Mouse (Mus musculus) heart, embryonic 14.5 days (tissue): ENCODE measurements around the gene Pde2a. TPM values are rescaled to one million over a fixed set of nuclear protein-coding genes. Genes with fewer than 3 reads are reported as not detected.

Experiments
- ATAC-seq: fragments of 200-750 bp; cut with Nextera tagmentation; 2 replicates; pipeline ENCODE4 v1.8.0; 2017; ENCODE audit warnings: low read depth, moderate TSS enrichment; ENCODE audit not compliant: insufficient number of reproducible peaks, insufficient read depth, low FRiP score
- H3K27ac ChIP-seq, 2 experiments: fragments of 200-500 bp in 1 of 2; fragments of 300-500 bp in 1 of 2; sonication (generic) in 1 of 2; replicated peaks in 1 of 2; 2 replicates each; pipeline ENCODE4 v1.5.1; 2012 to 2014; ENCODE audit warnings: low read depth in 2 of 2, low read length in 2 of 2, control low read depth in 1 of 2, mild to moderate bottlenecking in 1 of 2, mixed read lengths in 1 of 2; ENCODE audit not compliant: control insufficient read depth in 1 of 2, insufficient read depth in 1 of 2
- H3K27me3 ChIP-seq: fragments of 300-500 bp; sonication (generic); 2 replicates; pipeline ENCODE4 v1.6.1; 2014; ENCODE audit warnings: mild to moderate bottlenecking, low read length, control low read depth; ENCODE audit not compliant: control insufficient read depth, insufficient read depth
- H3K36me3 ChIP-seq: fragments of 300-500 bp; sonication (generic); 2 replicates; pipeline ENCODE4 v1.6.1; 2014; ENCODE audit warnings: mild to moderate bottlenecking, control low read depth, low read length, mixed read lengths; ENCODE audit not compliant: control insufficient read depth, insufficient read depth
- H3K4me1 ChIP-seq, 2 experiments: fragments of 200-500 bp in 1 of 2; fragments of 300-500 bp in 1 of 2; sonication (generic) in 1 of 2; 2 replicates each; pipeline ENCODE4 v1.6.1; 2012 to 2014; ENCODE audit warnings: low read length in 2 of 2, control low read depth in 1 of 2, mixed read lengths in 1 of 2; ENCODE audit not compliant: control insufficient read depth in 2 of 2, insufficient read depth in 2 of 2
- H3K4me2 ChIP-seq: fragments of 300-500 bp; sonication (generic); 2 replicates; pipeline ENCODE4 v1.6.1; 2014; ENCODE audit warnings: mild to moderate bottlenecking, low read length
- H3K4me3 ChIP-seq, 2 experiments: fragments of 200-500 bp in 1 of 2; fragments of 300-500 bp in 1 of 2; sonication (generic) in 1 of 2; 2 replicates each; pipeline ENCODE4 v1.5.1; 2012 to 2014; ENCODE audit warnings: low read length in 2 of 2, mild to moderate bottlenecking in 2 of 2, control low read depth in 1 of 2, low read depth in 1 of 2, moderate library complexity in 1 of 2; ENCODE audit not compliant: control insufficient read depth in 1 of 2, insufficient read depth in 1 of 2
- H3K9ac ChIP-seq: fragments of 300-500 bp; sonication (generic); 2 replicates; pipeline ENCODE4 v1.6.1; 2014; ENCODE audit warnings: mild to moderate bottlenecking, low read length
- H3K9me3 ChIP-seq: fragments of 300-500 bp; sonication (generic); 2 replicates; pipeline ENCODE4 v1.6.1; 2016; ENCODE audit warnings: low read length, control low read depth; ENCODE audit not compliant: control insufficient read depth
- WGBS: fragments of 180-500 bp; shearing (Covaris S2); extraction: QIAGEN DNeasy Blood & Tissue Kit; methylation state at CpG from one replicate; pipeline ENCODE4 v1.1.7; 2014; 5-methylcytosine and 5-hydroxymethylcytosine counted together
- polyA plus RNA-seq: library from polyadenylated mRNA; unstranded; fragments of >200 nt; fragmentation: Nextera tagmentation; extraction: Ambion mirVana; gene quantifications from 2 replicates; pipeline ENCODE4 v1.2.1, GENCODE M21; 2014

Gene Pde2a
- polyA plus RNA-seq, 1 experiment from 2014 or later = 13.8 TPM

- Histone ChIP-seq H3K9me3 (no peaks in the 10 kb centered on the region), H3K36me3 (no peaks in the 10 kb centered on the region), H3K4me2 (no peak overlapping the region), H3K27me3 (peaks cover 16% of the 10 kb centered on the region), H3K27ac (no peak overlapping the region), H3K9ac (no peak overlapping the region), H3K4me1 (peaks cover 9 to 22% of the 10 kb centered on the region in 2 experiments), H3K4me3 (no peak overlapping the region)
- no peak for ATAC-seq
- WGBS = 51% methylated on average over 10 of the region's 10 CpGs
Measured at GRCm38 (mm10) chr7:101459923-101460607, 38.6 kb downstream of the Pde2a start.

- H3K4me2 ChIP-seq = no peak overlapping the region
- H3K4me3 ChIP-seq = no peak overlapping the region
- H3K27ac ChIP-seq = no peak overlapping the region
- WGBS = 28% methylated on average over 10 of the region's 10 CpGs
- no peaks in the 10 kb centered on the region for H3K9me3 ChIP-seq
- ATAC-seq = peak; percentile 32; the same call in 1 of the 2 replicates
- no peaks in the 10 kb centered on the region for H3K36me3 ChIP-seq
- H3K4me1 ChIP-seq = peaks cover 14 to 27% of the 10 kb centered on the region in 2 experiments
- H3K27me3 ChIP-seq = peaks cover 11% of the 10 kb centered on the region
- no peak overlapping the region for H3K9ac ChIP-seq
Measured at GRCm38 (mm10) chr7:101460608-101460957, 39.1 kb downstream of the Pde2a start.

- H3K9me3 ChIP-seq = no peaks in the 10 kb centered on the region
- H3K4me1 ChIP-seq = peaks cover 17 to 35% of the 10 kb centered on the region in 2 experiments
- WGBS = 75% methylated on average over 11 of the region's 11 CpGs
- H3K27ac ChIP-seq = no peak overlapping the region
- H3K36me3 ChIP-seq = no peaks in the 10 kb centered on the region
- H3K4me2 ChIP-seq = no peak overlapping the region
- H3K4me3 ChIP-seq = no peak overlapping the region
- no peak for ATAC-seq
- no peak overlapping the region for H3K9ac ChIP-seq
- H3K27me3 ChIP-seq = peaks cover 6% of the 10 kb centered on the region; the same call in 1 of the 2 replicates
Measured at GRCm38 (mm10) chr7:101461571-101461970, 40.1 kb downstream of the Pde2a start.

- H3K9ac ChIP-seq = no peak overlapping the region
- no peak for ATAC-seq
- peaks cover under 1% of the 10 kb centered on the region; the same call in 1 of the 2 replicates for H3K27me3 ChIP-seq
- H3K36me3 ChIP-seq = no peaks in the 10 kb centered on the region
- WGBS = 80% methylated on average over 14 of the region's 14 CpGs
- H3K4me3 ChIP-seq = no peak overlapping the region
- 0 out of 4 replicates have a peak overlapping the region, but pooled peaks of 1 of the 2 experiments have one; percentile 33 for H3K27ac ChIP-seq
- no peak overlapping the region for H3K4me2 ChIP-seq
- H3K9me3 ChIP-seq = no peaks in the 10 kb centered on the region
- peaks cover 23 to 43% of the 10 kb centered on the region in 2 experiments for H3K4me1 ChIP-seq
Measured at GRCm38 (mm10) chr7:101462327-101463068, 41.0 kb downstream of the Pde2a start.

GRCm38 (mm10) chr7:101463665-101464271 is 42.3 kb downstream of the Pde2a start:
- H3K4me1 ChIP-seq = peaks cover 23 to 43% of the 10 kb centered on the region in 2 experiments
- no peak overlapping the region for H3K9ac ChIP-seq
- no peak for ATAC-seq

GRCm38 (mm10) chr7:101464927-101465326 is 43.4 kb downstream of the Pde2a start:
- H3K36me3 ChIP-seq = no peaks in the 10 kb centered on the region
- H3K4me1 ChIP-seq = peaks cover 20 to 47% of the 10 kb centered on the region in 2 experiments
- no peaks in the 10 kb centered on the region for H3K27me3 ChIP-seq
- no peak overlapping the region for H3K9ac ChIP-seq
- H3K27ac ChIP-seq = peak overlapping the region in 1 of 2 experiments; percentile 41; a peak in 2 of 4 replicates
- WGBS = 43% methylated on average over 4 of the region's 4 CpGs
- no peaks in the 10 kb centered on the region for H3K9me3 ChIP-seq
- no peak overlapping the region; the same call in 1 of the 2 replicates for H3K4me2 ChIP-seq
- no peak for ATAC-seq
- H3K4me3 ChIP-seq = no peak overlapping the region

More at GRCm38 (mm10) chr7:101463665-101464271, 42.3 kb downstream of the Pde2a start:
- Histone ChIP-seq H3K27ac (0 out of 4 replicates have a peak overlapping the region, but pooled peaks of 1 of the 2 experiments have one; percentile 6), H3K9me3 (no peaks in the 10 kb centered on the region), H3K27me3 (no peaks in the 10 kb centered on the region; the same call in 1 of the 2 replicates), H3K4me3 (no peak overlapping the region), H3K36me3 (no peaks in the 10 kb centered on the region), H3K4me2 (no peak overlapping the region)
- 58% methylated on average over 11 of the region's 11 CpGs for WGBS

- Histone ChIP-seq H3K9me3 (no peaks in the 10 kb centered on the region), H3K36me3 (no peaks in the 10 kb centered on the region), H3K9ac (no peak overlapping the region), H3K4me3 (no peak overlapping the region), H3K27me3 (no peaks in the 10 kb centered on the region), H3K27ac (peak overlapping the region; percentile 41 to 58; a peak in 2 of 4 replicates), H3K4me1 (peaks cover 16 to 42% of the 10 kb centered on the region in 2 experiments), H3K4me2 (no peak overlapping the region; the same call in 1 of the 2 replicates)
- WGBS = 16% methylated on average over 14 of the region's 14 CpGs
- ATAC-seq = peak; percentile 61
Measured at GRCm38 (mm10) chr7:101465392-101465791, 43.9 kb downstream of the Pde2a start.
